Mouse (Mus musculus) CH12.LX (cell line): ENCODE results near the gene Ano10.

Experiments
- CHD2 ChIP-seq: IDR thresholded peaks from 2 replicates; pipeline ENCODE4 v1.6.1; 2011; ENCODE audit warnings: low read length, improper control_type of control experiment
- HCFC1 ChIP-seq: IDR thresholded peaks from 2 replicates; pipeline ENCODE4 v1.6.1; 2012; ENCODE audit warnings: low read depth, mild to moderate bottlenecking, inconsistent platforms, low read length, improper control_type of control experiment
- MEF2A ChIP-seq: IDR thresholded peaks from 2 replicates; pipeline ENCODE4 v1.6.1; 2014; ENCODE audit warnings: low read depth, mild to moderate bottlenecking, inconsistent platforms, low read length, improper control_type of control experiment, borderline replicate concordance
- MYC ChIP-seq: IDR thresholded peaks from 2 replicates; pipeline ENCODE4 v1.6.1; 2011; ENCODE audit warnings: low read depth, mild to moderate bottlenecking, improper control_type of control experiment, low read length
- NRF1 ChIP-seq: IDR thresholded peaks from 2 replicates; pipeline ENCODE4 v1.6.1; 2014; ENCODE audit warnings: low read depth, mild to moderate bottlenecking, inconsistent platforms, low read length, improper control_type of control experiment, moderate library complexity
- RAD21 ChIP-seq: IDR thresholded peaks from 2 replicates; pipeline ENCODE4 v1.6.1; 2011; ENCODE audit warnings: low read depth, mild to moderate bottlenecking, low read length, improper control_type of control experiment, moderate library complexity
- USF1 ChIP-seq: IDR thresholded peaks from 2 replicates; pipeline ENCODE4 v1.6.1; 2014; ENCODE audit warnings: low read depth, mild to moderate bottlenecking, inconsistent platforms, low read length, improper control_type of control experiment
- ZC3H11A ChIP-seq: IDR thresholded peaks from 2 replicates; pipeline ENCODE4 v1.6.1; 2012; ENCODE audit warnings: low read depth, mild to moderate bottlenecking, inconsistent platforms, low read length, improper control_type of control experiment

- TF ChIP-seq MEF2A (no peak), NRF1 (no peak), ZC3H11A (no peak), HCFC1 (no peak), RAD21 (no peak), MYC (no peak), USF1 (no peak), CHD2 (no peak)
Observed at GRCm38 (mm10) chr9:122223005-122223404, 71.2 kb downstream of the Ano10 start.
